Mouse (Mus musculus): ENCODE results near the gene Cryga. TPM values are rescaled to one million over a fixed set of nuclear protein-coding genes. Genes with fewer than 3 reads are reported as not detected.

Gene Cryga
- polyA plus RNA-seq, 2 experiments: not detected

DNA sequence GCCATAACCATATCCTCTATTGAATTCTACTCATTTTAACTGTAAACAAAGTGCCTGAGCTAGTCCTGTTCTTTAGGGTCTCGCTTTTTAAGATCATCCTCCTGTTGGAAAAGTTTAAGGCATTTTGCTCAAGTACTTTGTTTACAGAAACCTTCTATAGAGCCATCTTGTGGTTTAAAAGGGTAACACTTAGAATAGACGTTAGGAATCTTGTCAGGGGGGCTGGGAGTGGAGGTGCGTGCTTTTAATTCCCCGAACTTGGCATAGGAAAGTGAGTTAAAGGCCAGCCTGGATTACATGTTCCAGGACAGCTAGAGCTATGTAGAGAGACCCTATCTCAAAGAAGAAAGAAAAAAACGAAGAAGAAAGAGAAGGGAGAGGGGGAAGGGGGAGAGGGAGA, 27.6 kb downstream of the Cryga start:
- whole genome bisulfite sequencing (ENCODE audit: insufficient replicate concordance): 21% methylated on average over 5 of the region's 5 CpGs
- TF ChIP-seq CTCF (IDR thresholded peaks at IDR 0.05; ENCODE audit: low read depth) (no peak), EP300 (IDR thresholded peaks at IDR 0.05; ENCODE audit: low read depth) (no peak)
- Histone ChIP-seq H3K4me3 (ENCODE audit: insufficient read depth in 1 of 2, low read depth in 2 of 2, low read length in 2 of 2) (no peak overlapping the region), H3K4me2 (ENCODE audit: low read depth) (no peak overlapping the region), H3K9me3 (ENCODE audit: control insufficient read depth, low read length) (no peaks in the 10 kb centered on the region), H3K27ac (no peak overlapping the region), H3K27me3 (ENCODE audit: control insufficient read depth, insufficient read depth, low read length) (no peaks in the 10 kb centered on the region), H3K4me1 (replicated peaks; ENCODE audit: control insufficient read depth in 2 of 2, insufficient read depth in 2 of 2, low read length in 1 of 2) (no peaks in the 10 kb centered on the region), H3K9ac (replicated peaks) (no peak overlapping the region), H3K36me3 (replicated peaks; ENCODE audit: control insufficient read depth, insufficient read depth, low read depth) (no peaks in the 10 kb centered on the region)
- ATAC-seq (ENCODE audit: insufficient read depth) (no peak), DNase-seq (ENCODE audit: low read depth in 3 of 3, low spot score in 3 of 3) (no peak)

DNA sequence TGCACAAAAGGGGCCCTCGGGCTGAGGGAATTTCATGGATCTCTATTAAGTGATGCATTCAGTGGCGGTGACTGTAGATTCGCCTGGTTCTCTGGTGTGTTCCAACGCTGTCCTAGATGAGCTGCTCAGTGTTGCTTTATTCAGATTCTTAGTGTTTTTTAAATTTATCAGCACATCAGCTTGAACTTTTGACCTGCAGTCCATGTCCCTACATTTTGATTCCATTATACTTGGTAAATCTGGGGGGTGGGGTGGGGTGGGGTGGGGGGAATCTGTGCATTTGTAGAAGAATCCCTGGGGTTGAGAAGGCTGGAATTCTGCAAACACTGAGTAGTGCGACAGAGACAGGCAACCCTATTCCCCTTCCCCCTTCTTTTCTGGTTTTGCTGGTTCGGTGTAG, 29.6 kb downstream of the Cryga start, which contains the start of gene Crygc:
Crygc (minus strand) TSS at position 101 of the 400 bp plus-strand sequence.
- no peak within 1 kb of the TSS for H3K4me2 ChIP-seq (ENCODE audit: low read depth)
- DNase-seq (ENCODE audit: low read depth in 3 of 3, low spot score in 3 of 3) (no peak), ATAC-seq (ENCODE audit: insufficient read depth) (no peak)
- no peak within 1 kb of the TSS for H3K4me3 ChIP-seq (ENCODE audit: insufficient read depth in 1 of 2, low read depth in 2 of 2, low read length in 2 of 2)
- H3K27ac ChIP-seq: no peak within 1 kb of the TSS
- H3K9me3 ChIP-seq (ENCODE audit: control insufficient read depth, low read length): no peaks in the 10 kb centered on the region
- H3K27me3 ChIP-seq (ENCODE audit: control insufficient read depth, insufficient read depth, low read length): no peaks in the 10 kb centered on the region
- WGBS (ENCODE audit: insufficient replicate concordance): 56% methylated on average over 6 of the region's 6 CpGs
- TF ChIP-seq CTCF (IDR thresholded peaks at IDR 0.05; ENCODE audit: low read depth): no peak
- no peak for TF ChIP-seq EP300 (IDR thresholded peaks at IDR 0.05; ENCODE audit: low read depth)
- H3K4me1 ChIP-seq (replicated peaks; ENCODE audit: control insufficient read depth in 2 of 2, insufficient read depth in 2 of 2, low read length in 1 of 2): no peaks in the 10 kb centered on the region
- H3K36me3 ChIP-seq (replicated peaks; ENCODE audit: control insufficient read depth, insufficient read depth, low read depth): no peaks in the 10 kb centered on the region
- no peak within 1 kb of the TSS for H3K9ac ChIP-seq (replicated peaks)

DNA sequence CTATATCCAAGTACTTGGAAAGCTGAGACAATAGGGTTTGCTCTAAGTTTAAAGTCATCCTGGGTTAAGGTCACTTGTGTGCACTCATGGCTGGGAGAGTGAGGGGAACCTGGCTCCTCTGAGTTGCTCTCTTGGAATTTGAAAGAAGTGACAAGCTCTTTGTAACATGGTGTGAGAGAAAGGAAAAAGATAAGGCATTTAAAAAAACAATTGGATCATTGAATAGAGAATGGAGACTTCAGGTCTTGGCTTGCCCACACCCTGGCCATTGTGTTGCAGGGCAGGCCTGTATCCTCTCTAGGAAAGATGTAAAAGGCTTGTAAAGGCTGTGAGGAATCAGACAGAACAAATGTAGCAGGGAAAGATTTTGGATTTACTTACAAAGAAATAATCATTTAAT, 35.3 kb downstream of the Cryga start:
- Histone ChIP-seq H3K4me2 (ENCODE audit: low read depth) (no peak overlapping the region), H3K4me3 (ENCODE audit: insufficient read depth in 1 of 2, low read depth in 2 of 2, low read length in 2 of 2) (no peak overlapping the region), H3K27me3 (ENCODE audit: control insufficient read depth, insufficient read depth, low read length) (no peaks in the 10 kb centered on the region), H3K27ac (no peak overlapping the region), H3K4me1 (replicated peaks; ENCODE audit: control insufficient read depth in 2 of 2, insufficient read depth in 2 of 2, low read length in 1 of 2) (no peaks in the 10 kb centered on the region), H3K36me3 (replicated peaks; ENCODE audit: control insufficient read depth, insufficient read depth, low read depth) (no peaks in the 10 kb centered on the region), H3K9me3 (ENCODE audit: control insufficient read depth, low read length) (no peaks in the 10 kb centered on the region), H3K9ac (replicated peaks) (no peak overlapping the region)
- TF ChIP-seq CTCF (IDR thresholded peaks at IDR 0.05; ENCODE audit: low read depth) (no peak), EP300 (IDR thresholded peaks at IDR 0.05; ENCODE audit: low read depth) (no peak)
- no peak for ATAC-seq (ENCODE audit: insufficient read depth)
- DNase-seq (ENCODE audit: low read depth in 3 of 3, low spot score in 3 of 3): no peak

DNA sequence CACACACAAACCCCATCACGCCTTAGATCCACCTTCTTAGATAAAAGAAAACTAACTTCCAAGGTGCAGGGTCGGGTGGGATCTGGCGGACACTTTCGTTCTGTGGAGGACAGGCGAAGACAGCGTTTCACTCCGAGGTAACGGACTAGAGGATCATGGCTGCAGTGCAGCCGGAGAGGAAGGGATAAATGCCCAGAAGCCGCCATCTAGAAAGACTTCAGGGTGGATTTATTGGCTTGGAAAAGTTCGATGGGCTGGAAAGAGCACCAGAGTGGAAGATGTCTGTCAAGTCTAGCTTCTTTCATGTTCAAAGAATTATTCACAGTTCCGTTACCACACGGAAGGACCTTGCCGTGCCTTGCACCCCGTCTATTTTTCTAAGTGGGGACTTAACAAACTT, 39.0 kb downstream of the Cryga start:
- 72% methylated on average over 15 of the region's 15 CpGs for WGBS (ENCODE audit: insufficient replicate concordance)
- H3K4me1 ChIP-seq (replicated peaks; ENCODE audit: control insufficient read depth in 2 of 2, insufficient read depth in 2 of 2, low read length in 1 of 2): no peaks in the 10 kb centered on the region
- ATAC-seq (ENCODE audit: insufficient read depth): no peak
- no peaks in the 10 kb centered on the region for H3K27me3 ChIP-seq (ENCODE audit: control insufficient read depth, insufficient read depth, low read length)
- no peaks in the 10 kb centered on the region for H3K36me3 ChIP-seq (replicated peaks; ENCODE audit: control insufficient read depth, insufficient read depth, low read depth)
- H3K4me3 ChIP-seq (ENCODE audit: insufficient read depth in 1 of 2, low read depth in 2 of 2, low read length in 2 of 2): no peak overlapping the region
- H3K27ac ChIP-seq: no peak overlapping the region
- TF ChIP-seq CTCF (IDR thresholded peaks at IDR 0.05; ENCODE audit: low read depth): no peak
- no peak for TF ChIP-seq EP300 (IDR thresholded peaks at IDR 0.05; ENCODE audit: low read depth)
- no peak overlapping the region for H3K9ac ChIP-seq (replicated peaks)
- H3K4me2 ChIP-seq (ENCODE audit: low read depth): no peak overlapping the region
- H3K9me3 ChIP-seq (ENCODE audit: control insufficient read depth, low read length): no peaks in the 10 kb centered on the region
- no peak for DNase-seq (ENCODE audit: low read depth in 3 of 3, low spot score in 3 of 3)

DNA sequence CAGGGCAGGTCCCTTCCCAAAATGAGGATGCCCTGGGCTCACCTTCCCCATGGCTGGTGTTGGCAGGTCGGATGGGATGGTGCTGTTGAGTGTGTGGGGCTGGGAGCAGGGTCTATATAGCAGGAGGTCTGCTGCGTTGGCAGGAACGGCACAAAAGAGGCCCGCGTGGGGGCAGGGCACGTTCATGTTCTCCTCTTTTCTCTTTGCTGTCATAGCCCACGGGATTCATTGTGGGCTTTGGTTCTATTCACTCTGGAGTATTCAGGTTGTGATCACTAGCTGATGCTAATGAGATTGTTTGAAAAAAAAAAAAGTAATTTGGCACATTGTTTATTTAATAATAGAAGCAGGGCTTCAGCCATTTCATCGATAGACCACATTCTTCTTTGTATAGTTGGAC, 39.8 kb downstream of the Cryga start, which contains the start of gene Crygd:
Crygd (minus strand) TSS at position 101 of the 400 bp plus-strand sequence.
- ATAC-seq (ENCODE audit: insufficient read depth) (no peak), DNase-seq (ENCODE audit: low read depth in 3 of 3, low spot score in 3 of 3) (no peak)
- Histone ChIP-seq H3K9ac (replicated peaks) (no peak within 1 kb of the TSS), H3K4me3 (ENCODE audit: insufficient read depth in 1 of 2, low read depth in 2 of 2, low read length in 2 of 2) (no peak within 1 kb of the TSS), H3K9me3 (ENCODE audit: control insufficient read depth, low read length) (no peaks in the 10 kb centered on the region), H3K4me1 (replicated peaks; ENCODE audit: control insufficient read depth in 2 of 2, insufficient read depth in 2 of 2, low read length in 1 of 2) (no peaks in the 10 kb centered on the region), H3K4me2 (ENCODE audit: low read depth) (no peak within 1 kb of the TSS), H3K27ac (no peak within 1 kb of the TSS), H3K27me3 (ENCODE audit: control insufficient read depth, insufficient read depth, low read length) (no peaks in the 10 kb centered on the region), H3K36me3 (replicated peaks; ENCODE audit: control insufficient read depth, insufficient read depth, low read depth) (no peaks in the 10 kb centered on the region)
- WGBS (ENCODE audit: insufficient replicate concordance): 71% methylated on average over 8 of the region's 8 CpGs
- TF ChIP-seq CTCF (IDR thresholded peaks at IDR 0.05; ENCODE audit: low read depth) (no peak), EP300 (IDR thresholded peaks at IDR 0.05; ENCODE audit: low read depth) (no peak)
